Mouse (Mus musculus) urinary bladder, postnatal 36 days (tissue): ENCODE measurements around the gene Rbm20.
A peak's percentile ranks its signal among the peaks of the same experiment; 100 is the strongest.
"Not testable (repeated sequence)": the region's sequence is repeated elsewhere in the genome, so short reads cannot be mapped to it uniquely, and the experiment has no call there.

Source experiments
- DNase-seq, 2 experiments: peaks; one replicate each; pipeline ENCODE4 v3.0.0; 2022; ENCODE audit warnings: low spot score in 2 of 2, mixed read lengths in 1 of 2

Gene Rbm20

DNA sequence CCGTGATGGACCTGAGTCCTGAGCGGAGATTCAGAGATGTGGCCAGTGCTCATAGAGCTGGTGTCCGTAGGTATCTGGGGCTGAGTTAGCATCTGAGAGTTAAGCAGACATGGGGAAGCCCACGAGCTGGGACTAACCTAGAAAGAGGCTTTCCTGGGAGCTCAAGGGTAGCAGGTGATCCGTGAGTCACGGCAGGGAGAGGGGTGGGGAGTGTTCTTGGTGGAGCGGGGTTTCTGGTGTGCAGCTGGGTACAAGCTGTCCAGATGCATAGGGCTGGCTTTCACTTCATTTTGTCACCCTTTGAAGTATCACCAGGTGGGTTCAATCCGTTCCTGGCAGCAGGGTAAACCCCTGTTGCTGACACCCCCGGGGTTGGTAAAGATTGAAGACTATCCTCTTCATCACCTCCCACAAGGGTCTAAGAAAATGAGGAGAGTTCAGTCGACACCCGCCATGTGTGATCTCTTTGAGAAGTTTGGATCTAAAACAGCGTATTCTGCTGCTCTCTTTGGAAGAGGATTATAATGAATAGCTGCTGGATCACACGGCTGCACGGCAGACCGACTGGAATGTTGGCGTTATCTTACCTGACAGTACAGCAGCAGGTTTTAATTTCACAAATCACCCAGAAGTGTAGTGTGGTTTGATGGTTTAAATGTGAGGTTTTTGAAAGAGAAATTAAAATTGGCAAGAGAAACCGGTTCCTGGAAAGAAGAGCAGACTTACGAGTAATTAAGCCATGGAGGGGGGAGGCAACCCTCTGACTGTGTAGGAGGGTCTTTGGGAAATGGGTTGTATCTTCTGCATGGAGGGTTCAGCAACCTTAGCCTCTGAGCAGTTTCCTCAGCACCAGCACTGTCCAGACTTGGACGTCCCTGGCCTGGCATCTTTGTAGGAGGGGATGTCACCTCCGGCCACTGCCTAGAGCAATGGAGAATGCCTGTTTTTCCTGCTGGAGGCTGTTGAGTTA lies 114.9 kb downstream of the Rbm20 start:
- no peak for DNase-seq

DNA sequence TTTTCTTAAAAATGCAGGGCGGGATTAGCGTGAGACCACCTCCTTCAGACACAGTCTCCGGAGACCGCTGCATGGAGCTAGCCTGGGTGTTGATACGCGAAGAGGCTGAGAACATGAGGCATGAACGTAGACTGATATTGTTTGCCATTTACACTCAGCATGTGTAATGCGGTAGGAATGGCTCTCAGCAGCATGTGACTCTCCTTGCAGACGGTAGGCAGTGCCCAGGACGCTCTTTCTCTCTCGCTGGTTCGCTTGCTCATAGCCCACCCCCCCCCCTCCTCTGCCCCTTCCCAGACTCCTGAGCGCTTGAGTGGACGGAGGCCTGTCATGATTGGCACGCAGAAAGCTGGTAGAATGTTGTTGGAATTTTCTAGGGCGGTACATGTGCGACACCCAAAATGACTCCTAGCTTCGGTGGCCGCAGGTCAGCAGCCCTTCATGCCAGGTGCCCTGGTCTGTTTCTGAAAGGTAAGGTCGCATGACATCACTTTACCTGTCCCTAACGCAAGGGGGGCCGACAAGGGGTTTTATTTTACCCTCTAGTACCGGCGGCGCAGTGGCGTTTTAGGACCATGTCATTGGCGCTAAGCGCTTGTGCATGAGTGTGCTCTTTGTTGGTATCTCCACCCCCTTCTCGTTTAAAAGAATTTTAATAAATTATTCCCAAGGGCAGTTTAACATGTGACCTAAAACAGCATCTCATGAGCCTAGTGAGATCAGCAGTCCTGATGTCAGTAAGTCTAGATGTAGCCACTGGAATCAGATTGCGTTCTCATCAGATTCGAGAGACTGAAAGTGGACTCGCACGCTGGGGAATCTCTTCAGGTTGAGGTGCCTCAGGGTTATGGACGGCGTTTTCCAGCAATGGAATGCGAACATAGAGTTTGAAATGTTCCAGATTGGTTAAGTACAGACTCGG lies 116.1 kb downstream of the Rbm20 start:
- no peak for DNase-seq

DNA sequence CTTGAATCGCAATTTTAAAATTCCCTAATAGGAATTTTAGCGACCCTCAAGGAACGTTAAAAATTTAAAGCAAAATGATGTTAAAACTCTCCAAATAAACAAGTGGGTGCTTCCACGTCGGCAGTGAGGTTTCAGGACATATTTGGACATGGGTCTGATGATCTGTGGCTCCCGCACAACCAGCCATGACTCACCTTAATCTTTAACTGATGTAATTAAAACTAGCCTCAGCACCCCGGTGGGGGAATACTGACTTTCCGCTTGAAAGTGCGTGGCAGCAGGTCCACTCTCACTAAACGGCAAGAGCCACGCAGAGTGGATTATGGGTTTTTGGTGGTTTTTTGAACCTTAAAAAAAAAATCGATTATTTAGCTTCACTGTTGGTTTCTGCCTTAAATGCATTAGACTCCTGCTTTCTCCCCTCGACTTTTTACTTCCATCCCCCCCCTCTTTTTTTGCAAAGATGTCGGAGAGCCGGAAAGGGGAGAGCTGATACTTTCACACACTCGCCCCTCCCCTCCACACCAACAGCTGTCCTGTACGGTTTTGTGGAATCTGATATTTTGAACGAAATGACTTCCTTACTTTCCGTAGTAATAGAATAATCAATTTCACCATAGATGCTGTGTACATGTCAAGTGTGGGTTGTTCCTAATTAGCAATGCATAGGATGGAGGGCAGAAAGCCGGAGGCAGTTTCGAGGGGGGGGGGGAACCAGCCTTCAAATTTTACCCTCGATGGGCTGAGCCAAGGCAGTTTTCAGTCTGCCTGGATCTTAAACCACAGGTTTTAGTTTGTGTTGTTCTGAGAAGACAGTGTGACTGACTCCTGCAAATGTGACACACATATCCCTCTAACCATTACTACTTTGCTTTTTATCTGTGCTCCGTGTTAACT lies 117.1 kb downstream of the Rbm20 start:
- DNase-seq, result no peak

DNA sequence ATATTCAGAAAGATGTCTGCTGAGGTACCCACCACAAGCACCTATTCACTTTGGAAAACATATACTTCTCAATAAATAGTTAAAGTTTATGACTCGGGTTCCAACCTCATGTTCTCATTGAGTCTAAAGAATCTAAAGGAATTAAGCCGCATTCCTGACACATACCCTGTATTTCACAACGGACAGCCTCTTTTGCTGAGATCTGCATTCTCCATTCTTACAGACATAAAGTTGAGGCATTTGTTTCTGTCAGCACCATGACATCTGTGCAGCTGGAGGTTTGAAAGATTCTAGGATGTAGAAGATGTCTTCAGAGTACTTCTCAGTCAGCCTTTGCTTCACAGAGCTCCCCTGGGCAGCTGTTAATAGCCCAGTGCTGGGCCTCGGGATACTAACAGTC lies 117.9 kb downstream of the Rbm20 start:
- DNase-seq, result no peak

DNA sequence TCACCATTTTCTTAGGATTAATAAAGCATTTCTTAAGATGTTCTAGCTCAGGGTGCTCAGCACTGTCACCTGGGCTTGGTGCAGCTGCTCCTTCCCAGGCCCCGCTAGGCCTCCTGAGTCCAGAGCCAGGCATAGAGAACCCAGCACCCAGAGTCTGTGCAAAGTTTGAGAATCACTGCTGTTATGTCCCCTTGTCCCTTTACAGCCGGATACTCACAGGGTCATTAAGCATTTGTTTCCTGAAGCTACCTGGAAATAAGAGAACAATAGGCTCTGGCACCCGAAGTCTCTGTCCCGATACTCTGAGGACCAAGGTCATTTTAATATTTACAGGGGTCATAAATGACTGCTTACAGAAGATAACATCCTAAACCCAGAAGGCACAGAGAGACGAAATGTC lies 118.9 kb downstream of the Rbm20 start:
- no peak for DNase-seq

DNA sequence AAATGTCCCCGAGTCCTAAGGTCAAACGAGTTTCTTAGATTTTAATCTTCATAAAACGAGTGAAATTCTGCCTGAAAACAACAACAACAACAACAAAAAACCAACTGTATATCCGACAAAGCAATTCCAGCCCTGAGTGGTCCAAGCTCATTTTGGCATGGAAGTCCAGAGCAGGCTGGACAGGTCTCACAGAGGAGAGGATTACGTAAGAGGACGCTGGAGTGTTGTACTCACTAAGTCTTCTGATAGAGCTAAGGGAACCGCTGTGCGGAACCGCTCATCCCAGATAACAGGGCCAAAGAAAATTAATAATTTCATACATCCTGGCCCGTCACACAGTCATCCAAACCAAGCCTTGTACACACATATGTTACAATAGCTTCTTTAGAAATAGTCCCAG lies 120.7 kb downstream of the Rbm20 start:
- no peak for DNase-seq

DNA sequence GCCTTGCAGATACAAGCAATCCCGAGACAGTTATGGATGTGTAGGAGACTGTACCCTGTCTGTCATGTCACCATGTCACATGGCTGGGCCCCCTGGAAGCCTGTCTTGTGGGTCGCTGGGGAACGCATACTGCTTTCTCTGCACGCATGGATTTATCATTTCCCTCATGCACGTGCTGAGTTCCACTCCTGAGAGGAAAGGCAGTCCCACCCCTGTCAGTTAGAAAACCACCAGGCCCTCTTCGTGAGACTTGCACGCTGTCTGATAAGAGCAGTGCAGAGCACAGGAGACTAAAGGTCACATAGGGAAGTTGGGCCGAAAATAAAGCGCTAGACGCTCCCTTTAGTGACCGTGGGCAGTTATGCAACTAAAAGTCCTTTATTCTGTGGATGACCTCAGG lies 122.8 kb downstream of the Rbm20 start:
- DNase-seq, result no peak

DNA sequence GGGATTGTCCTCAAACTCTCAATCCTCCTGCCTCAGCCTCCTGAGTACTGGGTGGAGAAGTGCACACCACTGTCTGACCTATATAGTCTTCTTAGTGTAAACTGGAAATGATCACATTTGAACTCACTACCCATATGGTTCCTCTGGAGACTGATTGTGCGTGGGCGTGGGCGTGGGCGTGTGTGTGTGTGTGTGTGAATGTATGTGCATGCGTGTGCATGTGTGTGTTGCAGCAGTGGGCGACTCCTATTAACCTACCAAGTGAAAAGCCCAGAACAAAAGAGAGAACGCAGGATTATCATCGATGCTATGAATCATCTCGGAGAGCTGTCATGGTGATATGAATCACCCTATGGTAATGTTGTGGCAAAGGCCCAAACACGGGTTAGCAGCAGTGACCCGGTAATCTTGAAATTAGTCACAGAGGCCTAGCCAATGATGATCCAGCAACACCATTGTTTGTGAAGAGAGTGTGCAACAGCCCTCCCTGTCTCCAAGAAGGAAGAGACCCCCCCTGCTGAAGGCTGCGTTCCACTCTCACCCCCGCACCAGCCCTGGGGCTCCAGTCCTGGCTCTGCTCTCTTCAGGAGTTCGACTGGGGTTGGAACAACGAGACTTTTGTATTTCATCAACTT lies 123.4 kb downstream of the Rbm20 start:
- DNase-seq, result peak; percentile 68 to 69

DNA sequence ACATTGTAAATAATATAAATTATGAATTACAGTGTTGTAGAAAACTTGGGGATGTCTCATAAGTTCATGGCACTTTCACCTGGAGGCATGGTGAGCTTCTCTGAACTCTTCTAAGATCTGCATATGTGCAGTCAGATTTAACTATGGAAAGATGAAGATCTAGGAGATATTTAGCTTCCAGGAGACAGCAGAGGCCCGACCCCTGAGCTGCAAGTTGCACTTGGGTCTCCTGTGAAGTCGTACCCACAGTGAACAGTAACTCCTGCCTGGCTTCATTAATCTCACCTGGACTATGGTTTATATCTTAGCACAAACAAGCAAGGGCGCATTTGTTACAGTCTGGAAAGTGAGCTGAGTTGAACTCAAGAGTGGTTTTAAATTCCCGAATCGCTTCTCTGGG lies 124.3 kb downstream of the Rbm20 start:
- no peak for DNase-seq

DNA sequence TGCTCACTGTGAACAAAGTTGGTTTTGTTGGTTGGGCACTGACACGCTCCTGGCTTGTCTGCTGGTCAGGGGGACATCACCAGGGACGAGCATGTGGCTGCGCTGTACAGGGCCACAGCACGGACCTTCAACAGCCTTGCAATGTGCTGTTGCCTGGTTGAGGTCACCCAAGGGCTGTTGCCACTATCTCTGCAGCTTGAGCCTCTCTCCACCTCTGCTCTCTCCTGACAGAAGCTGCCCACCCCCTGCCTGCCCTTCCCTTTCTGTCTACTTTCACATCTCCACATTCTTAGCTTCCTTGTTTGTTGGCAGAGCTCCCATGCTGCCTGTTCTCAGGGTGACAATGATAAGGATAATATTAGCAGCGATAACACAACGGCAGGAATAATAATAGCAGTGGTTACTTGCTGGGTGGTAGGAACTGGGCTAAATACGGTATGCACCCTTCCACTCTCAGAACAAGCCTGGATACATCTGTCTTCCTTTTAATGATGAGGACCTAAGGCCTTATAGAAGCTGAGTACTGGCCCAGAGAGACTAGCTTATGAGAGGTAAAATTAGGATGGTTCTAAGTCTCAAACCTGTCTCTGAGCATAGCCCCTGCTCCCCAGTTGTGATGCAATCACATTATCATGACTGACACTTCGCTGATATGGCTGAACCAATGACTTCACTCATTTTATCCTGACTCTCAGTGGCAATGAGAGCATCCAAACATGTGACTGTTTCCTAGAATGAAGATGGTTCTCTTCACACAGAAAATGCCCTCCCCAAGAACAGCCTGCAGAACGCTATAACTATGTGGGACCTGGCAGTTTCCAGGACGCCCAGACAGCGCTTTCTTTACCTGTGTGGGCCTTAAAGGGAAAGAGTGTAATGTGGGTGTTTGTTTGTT lies 124.9 kb downstream of the Rbm20 start:
- no peak for DNase-seq

DNA sequence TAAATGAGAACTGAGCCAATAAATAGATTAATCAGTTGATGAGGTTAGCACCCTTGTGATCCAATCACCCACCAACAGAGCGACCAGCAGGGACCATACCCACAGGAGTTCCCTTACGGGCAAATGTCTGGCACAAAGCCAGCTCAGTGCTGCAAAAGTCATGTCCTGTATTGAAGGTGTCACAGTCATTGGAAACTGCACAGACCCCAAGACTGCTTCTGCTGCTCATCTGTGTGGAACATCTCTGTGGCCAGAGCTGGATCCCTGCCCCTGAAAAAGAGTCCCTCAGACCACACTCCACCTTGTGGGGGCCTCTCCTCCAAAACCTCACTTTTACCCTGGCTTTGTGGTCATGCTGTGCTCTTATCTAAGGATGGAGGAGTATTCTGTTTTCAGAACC lies 126.8 kb downstream of the Rbm20 start:
- DNase-seq, result no peak

DNA sequence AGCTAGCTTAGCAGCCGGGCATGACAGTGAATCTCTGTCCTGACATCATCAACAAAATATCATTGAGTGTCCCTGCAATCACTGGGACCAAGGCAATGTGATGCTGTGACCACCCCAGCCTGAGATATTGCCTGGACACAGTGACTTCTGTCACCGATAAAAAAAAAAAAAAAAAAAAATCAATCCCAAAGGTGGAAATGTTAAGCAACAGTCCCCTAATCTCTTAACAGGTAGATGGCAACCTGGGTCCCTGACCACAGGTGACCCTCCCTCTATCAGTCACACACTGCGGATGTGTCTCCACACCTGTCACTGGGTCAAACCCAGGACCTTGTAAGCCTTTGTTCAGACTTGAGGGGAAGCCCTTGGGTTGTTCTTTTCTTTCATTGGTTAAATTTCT lies 128.0 kb downstream of the Rbm20 start:
- no peak for DNase-seq

DNA sequence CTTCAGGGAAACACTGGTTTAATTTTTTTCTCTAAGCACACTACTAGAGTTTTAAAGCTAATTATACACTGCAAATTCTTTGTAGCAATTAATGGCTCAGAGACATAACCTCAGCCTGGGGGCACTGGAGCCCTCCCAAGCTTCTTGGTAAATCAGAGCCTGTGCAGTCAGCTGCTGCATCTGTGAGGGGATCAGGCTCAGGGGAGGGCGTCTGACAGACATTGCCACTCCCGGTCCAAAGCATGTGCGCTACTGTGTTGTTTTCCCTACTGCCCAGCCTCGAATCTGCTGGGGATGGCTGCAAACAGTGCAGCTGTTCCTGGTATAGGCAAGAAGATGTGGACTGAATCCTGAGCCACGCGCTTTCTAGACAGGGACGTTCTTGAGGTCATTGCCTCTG lies 129.0 kb downstream of the Rbm20 start:
- DNase-seq, result no peak

DNA sequence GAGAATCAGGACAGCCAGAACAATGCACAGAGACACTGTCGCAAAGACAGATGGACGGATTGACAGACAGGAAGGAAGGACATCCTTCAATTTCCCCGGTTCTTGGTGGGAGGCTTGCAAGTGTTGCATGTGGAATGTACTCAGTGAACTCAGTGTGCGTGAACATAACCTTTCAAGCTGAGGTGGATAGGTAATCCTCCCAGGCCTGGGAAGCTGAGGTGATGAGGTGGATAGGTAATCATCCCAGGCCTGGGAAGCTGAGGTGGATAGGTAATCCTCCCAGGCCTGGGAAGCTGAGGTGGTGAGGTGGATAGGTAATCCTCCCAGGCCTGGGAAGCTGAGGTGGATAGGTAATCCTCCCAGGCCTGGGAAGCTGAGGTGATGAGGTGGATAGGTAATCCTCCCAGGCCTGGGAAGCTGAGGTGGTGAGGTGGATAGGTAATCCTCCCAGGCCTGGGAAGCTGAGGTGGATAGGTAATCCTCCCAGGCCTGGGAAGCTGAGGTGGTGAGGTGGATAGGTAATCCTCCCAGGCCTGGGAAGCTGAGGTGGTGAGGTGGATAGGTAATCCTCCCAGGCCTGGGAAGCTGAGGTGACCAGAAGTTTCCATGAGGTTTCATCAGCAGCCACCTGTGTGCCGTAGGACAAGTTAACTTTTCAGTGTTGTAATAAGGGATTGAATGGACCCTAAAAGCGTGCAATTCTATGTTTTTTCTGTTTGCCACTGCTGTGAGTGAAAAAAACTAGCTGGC lies 129.6 kb downstream of the Rbm20 start:
- DNase-seq, result not testable (repeated sequence)

DNA sequence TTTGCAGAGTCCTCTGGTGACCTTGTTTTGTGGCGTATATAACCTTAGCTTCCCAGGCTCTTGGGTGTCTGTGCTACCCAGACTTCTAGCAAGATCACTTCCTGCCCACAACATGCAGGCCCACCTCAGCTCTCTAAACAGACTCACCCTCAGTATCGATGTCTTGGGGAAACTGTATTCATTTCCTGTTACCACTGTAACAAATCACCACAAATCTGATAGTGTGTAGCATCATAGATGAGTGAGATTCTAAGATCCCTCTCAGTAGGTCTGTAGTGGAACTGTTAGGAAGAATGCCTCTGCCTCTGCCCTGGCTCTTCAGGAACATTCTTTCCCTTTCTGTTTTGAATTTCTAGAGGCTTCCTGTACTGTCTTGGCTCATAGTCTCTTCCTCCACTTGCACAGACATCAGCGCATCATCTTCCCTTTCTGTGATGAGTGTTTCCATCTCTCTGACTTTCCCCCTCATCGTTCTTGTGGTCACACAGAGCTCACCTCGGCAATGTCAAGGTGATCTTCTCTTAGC lies 130.2 kb downstream of the Rbm20 start:
- DNase-seq, result no peak

DNA sequence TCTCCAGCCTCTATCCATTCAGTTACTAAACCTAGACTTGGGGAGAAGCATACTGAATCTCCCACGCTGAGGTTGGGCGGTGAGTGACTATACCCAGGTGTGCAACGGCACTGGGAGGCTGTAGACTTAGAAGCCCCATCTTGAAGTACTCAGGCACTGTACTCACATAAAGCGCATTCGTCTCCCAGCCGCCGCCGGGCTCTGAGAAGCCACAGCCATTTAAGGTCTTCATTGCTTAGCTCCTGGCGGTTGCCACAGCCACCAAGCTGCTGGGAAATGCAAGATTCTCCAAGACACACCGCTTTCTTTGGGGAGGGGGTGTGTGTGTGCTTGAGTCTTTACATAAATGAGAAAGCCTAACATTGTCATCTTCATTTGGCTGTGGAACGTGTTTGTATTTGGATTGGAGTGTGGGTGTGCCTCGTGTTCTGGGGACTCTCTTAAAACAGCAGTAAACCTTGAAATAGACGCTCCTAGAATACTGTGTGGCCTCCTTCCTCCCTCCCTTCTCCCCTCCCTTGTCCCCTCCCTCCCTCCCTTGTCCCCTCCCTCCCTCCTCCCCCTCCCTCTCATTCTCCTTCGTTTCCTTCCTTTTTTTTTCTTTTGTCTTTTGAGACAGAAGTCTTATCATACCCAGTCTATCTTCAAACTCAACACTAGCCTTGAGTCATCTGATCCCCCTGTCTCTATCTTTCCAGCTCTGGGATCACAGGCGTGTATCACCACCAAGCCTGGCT lies 131.1 kb downstream of the Rbm20 start:
- DNase-seq, result no peak

DNA sequence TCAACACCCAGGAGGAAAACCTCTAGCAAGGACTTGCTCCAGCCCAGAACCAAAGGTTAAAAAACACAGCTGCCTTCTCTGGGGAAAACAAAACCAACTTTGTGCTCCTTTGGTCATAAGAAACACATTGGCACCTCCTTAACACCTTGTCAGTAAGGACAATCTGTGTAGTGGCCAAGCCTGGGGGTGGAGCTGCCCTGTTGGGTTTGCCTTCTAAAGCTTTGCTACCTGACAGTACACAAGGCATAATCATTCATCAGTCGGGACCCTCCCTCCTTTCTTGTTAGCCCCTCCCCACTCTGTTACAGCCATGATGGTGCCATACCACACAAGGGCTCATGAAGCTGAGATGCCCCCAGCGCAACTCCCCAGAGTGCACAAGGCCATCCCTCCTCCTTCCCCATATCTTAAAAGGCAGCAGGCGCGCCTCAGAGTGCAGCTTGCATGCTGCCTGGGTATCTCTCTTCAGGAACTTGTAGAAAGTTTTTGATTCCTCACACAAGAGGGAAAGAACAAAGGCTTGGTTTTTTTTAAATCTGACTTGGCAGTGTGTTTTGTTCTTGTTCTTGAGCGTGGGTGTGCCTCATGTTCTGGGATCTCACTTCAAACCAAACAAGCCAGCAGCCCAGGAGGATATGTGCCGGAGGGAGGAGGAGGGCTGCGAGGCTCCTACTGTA lies 132.2 kb downstream of the Rbm20 start:
- DNase-seq, result no peak

DNA sequence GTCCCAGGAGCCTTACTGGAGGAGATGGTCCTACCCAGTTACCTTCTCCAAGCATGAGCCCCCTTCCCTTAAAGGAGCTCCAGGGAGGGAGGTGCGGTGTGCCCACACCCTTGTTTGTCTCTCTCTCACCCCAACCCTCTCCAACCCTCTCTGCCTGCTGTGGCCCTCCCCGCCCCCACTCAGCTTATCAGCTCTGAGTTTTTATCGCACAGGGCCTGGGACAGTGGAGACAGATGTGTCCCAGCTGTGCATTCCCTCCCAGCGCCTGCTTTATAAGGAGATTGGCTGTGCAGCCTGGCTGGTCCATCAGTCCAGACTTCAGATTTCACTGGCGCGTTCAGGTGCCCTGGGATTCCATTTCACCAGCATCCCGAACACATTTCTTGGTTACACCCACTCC lies 132.9 kb downstream of the Rbm20 start:
- peak; percentile 47 for DNase-seq
